Mouse (Mus musculus): ENCODE results near the gene Bri3bp.
"Not testable (repeated sequence)": the region's sequence is repeated elsewhere in the genome, so short reads cannot be mapped to it uniquely, and the experiment has no call there.

Gene Bri3bp

GRCm38 (mm10) chr5:125409348-125410090 is 31.8 kb upstream of the Bri3bp start:
- no peak for DNase-seq

- DNase-seq, result peak in 1 of 2 experiments; percentile 64
These were observed 29.3 kb upstream of the Bri3bp start for GRCm38 (mm10) chr5:125411972-125412530.

- DNase-seq, result not testable (repeated sequence)
These were observed 28.8 kb upstream of the Bri3bp start for GRCm38 (mm10) chr5:125412536-125412935.

GRCm38 (mm10) chr5:125413763-125414162 is 27.6 kb upstream of the Bri3bp start:
- no peak for DNase-seq

- DNase-seq, result no peak
These were observed 25.2 kb upstream of the Bri3bp start for GRCm38 (mm10) chr5:125416183-125416582.

GRCm38 (mm10) chr5:125418636-125419035 is 22.7 kb upstream of the Bri3bp start:
- DNase-seq, result no peak

- no peak for DNase-seq
These were observed 22.2 kb upstream of the Bri3bp start for GRCm38 (mm10) chr5:125419124-125419523.

GRCm38 (mm10) chr5:125425698-125426276 is 15.6 kb upstream of the Bri3bp start:
- DNase-seq, result no peak

- DNase-seq, result no peak
These were observed 15.0 kb upstream of the Bri3bp start for GRCm38 (mm10) chr5:125426343-125426742.

GRCm38 (mm10) chr5:125432324-125432723 is 9.0 kb upstream of the Bri3bp start:
- not testable (repeated sequence) for DNase-seq

- DNase-seq, result peak; percentile 93 to 96
These were observed 7.5 kb upstream of the Bri3bp start, which contains the start of gene Dhx37 for GRCm38 (mm10) chr5:125433793-125434337. Gene Dhx37, minus strand, starts transcription at chr5:125434121.

GRCm38 (mm10) chr5:125434347-125434746 is 7.0 kb upstream of the Bri3bp start:
- DNase-seq, result not testable (repeated sequence)

- no peak for DNase-seq
These were observed 660 bp upstream of the Bri3bp start for GRCm38 (mm10) chr5:125440583-125441233.

- DNase-seq, result peak in 1 of 2 experiments; percentile 14
These were observed 998 bp downstream of the Bri3bp start for GRCm38 (mm10) chr5:125442136-125442995.

GRCm38 (mm10) chr5:125443335-125443734 is 2.0 kb downstream of the Bri3bp start:
- no peak for DNase-seq

GRCm38 (mm10) chr5:125443915-125444314 is 2.5 kb downstream of the Bri3bp start:
- DNase-seq, result no peak

- no peak for DNase-seq
These were observed 3.2 kb downstream of the Bri3bp start for GRCm38 (mm10) chr5:125444554-125444953.

GRCm38 (mm10) chr5:125446344-125446743 is 5.0 kb downstream of the Bri3bp start:
- DNase-seq, result no peak

GRCm38 (mm10) chr5:125448026-125448425 is 6.7 kb downstream of the Bri3bp start:
- no peak for DNase-seq

GRCm38 (mm10) chr5:125448631-125449030 is 7.3 kb downstream of the Bri3bp start:
- no peak for DNase-seq

GRCm38 (mm10) chr5:125449306-125449705 is 7.9 kb downstream of the Bri3bp start:
- DNase-seq, result no peak

GRCm38 (mm10) chr5:125452573-125452972 is 11.2 kb downstream of the Bri3bp start:
- no peak for DNase-seq

Data from lung, adult 18-20 months (tissue).